Mouse (Mus musculus) cerebellum, postnatal 10 days (tissue): ENCODE results near the gene Dcaf17.

Source experiments
- DNase-seq, 2 experiments: peaks; one replicate each; pipeline ENCODE4 v3.0.0; 2021; ENCODE audit warnings: mixed read lengths in 2 of 2

Dcaf17 gene

GRCm38 (mm10) chr2:71122268-71123029 lies 67.3 kb downstream of the Dcaf17 start:
- peak; percentile 35 to 40 for DNase-seq

GRCm38 (mm10) chr2:71123591-71123990 lies 68.5 kb downstream of the Dcaf17 start:
- no peak for DNase-seq

GRCm38 (mm10) chr2:71127779-71128534 lies 72.8 kb downstream of the Dcaf17 start:
- no peak for DNase-seq

- no peak for DNase-seq
These were observed 75.2 kb downstream of the Dcaf17 start for GRCm38 (mm10) chr2:71130366-71130765.

- no peak for DNase-seq
These were observed 76.9 kb downstream of the Dcaf17 start for GRCm38 (mm10) chr2:71131866-71132496.

GRCm38 (mm10) chr2:71134041-71134505 lies 78.9 kb downstream of the Dcaf17 start:
- no peak for DNase-seq

GRCm38 (mm10) chr2:71134836-71135235 lies 79.7 kb downstream of the Dcaf17 start:
- no peak for DNase-seq

- DNase-seq = no peak
These were observed 85.5 kb downstream of the Dcaf17 start for GRCm38 (mm10) chr2:71140622-71141021.

- DNase-seq = no peak
These were observed 87.3 kb downstream of the Dcaf17 start for GRCm38 (mm10) chr2:71142410-71142809.

- DNase-seq = no peak
These were observed 90.7 kb downstream of the Dcaf17 start for GRCm38 (mm10) chr2:71145853-71146252.

- no peak for DNase-seq
These were observed 91.1 kb downstream of the Dcaf17 start for GRCm38 (mm10) chr2:71146266-71146665.

- no peak for DNase-seq
These were observed 92.7 kb downstream of the Dcaf17 start for GRCm38 (mm10) chr2:71147816-71148215.
